Mouse (Mus musculus) brain, adult 2 months (tissue): ENCODE measurements at regions not wholly inside any gene's neighbourhood (a gene's known extent, or its start where the extent isn't known, plus 50 kb on each side); places are given as distances from the start of the nearest gene placed in this dataset.

Source experiments
- DNase-seq: peaks from one replicate; pipeline ENCODE4 v3.0.0; 2011; ENCODE audit warnings: low read depth, low spot score

DNA sequence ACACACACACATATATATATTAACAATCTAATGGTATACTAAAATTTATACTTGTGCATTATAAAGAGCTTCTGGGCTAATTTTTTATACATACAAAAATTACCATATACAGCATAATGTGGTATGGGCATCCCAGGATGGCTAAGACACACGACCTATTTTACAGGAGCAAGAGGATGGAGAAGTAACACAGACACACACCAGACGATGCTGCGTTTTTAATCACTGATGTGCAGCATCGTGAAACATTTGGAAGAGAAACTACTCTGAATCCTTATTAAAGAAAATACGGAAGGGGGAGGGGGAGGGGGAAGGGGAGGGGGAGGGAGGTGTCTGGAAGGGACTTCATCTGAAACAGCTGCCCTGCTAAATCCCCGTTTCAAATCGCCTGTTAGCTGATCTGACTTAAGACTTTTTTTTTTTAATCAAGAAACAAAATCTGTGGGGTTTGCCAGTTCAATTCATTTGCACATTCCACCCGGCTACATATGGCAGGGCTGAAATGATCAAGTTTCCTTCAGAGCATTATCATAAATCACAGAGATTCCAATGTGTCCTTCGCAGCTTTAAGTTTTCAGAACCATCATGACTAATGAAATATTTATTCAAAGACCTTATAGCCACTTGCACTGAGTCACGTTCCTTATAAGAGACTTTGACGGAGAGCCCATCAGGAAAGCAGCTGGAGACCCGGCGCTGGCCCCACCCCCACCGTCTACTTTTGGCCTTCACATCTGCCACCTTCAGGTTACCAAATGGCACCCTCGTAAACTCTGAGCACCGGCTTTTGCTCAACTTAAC lies 89.4 kb upstream of the Rnd3 start:
- peak; percentile 10 for DNase-seq

DNA sequence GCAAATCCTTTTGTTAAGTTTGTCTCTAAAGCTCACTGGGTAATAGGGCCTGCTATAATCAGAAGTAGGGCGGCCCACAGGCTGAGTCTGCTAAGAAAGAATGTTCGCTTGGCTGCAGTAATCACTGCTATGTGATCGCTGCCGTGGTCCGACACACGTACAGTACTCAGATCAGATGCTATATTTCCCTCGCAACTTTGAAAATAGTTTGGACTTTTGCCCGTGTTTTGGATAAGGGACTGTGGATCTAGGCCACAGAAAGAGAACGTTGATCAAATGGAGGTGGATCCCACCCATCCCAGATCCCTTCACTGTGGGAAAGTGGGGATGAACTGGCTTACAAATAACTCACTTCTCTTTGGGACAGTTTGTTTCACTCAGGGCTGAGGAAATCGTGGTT lies 88.5 kb upstream of the Rnd3 start:
- no peak for DNase-seq

DNA sequence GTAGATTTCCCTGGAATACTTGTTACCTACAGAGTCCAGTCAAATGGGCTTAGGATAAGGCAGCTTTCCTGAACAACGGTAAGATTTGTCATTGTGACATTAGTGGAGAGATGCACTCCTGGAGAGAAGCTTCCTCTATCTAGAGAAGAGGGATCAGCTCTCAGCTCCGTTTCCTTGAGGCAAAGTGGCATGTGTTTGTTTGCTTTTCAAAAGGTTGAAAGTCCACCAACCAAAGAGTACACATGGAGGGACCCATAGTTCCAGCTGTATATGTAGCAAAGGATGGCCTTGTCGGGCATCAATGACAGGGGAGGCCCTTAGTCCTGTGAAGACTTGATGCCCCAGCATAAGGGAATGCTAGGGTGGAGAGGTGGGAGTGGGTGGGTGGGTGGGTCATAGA lies 87.9 kb upstream of the Rnd3 start:
- DNase-seq = no peak

DNA sequence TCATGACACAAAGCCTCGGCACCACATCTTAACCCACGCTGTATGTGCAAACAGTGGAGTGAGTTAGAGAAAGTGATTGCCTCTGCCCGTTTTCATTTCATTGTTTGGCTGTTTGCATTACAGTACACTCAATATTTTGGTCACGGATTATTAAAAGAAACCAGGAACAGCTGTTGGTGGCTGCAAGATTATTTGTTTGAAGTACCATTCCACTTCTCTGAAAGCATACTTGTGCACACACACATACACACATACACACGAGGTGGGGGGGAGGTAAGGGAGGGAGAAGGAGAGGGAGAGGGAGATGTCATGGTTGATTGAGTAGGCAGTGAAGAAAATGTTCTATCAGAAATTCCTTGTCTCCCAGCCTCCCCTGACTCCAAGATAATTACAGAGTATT lies 85.5 kb upstream of the Rnd3 start:
- no peak for DNase-seq

DNA sequence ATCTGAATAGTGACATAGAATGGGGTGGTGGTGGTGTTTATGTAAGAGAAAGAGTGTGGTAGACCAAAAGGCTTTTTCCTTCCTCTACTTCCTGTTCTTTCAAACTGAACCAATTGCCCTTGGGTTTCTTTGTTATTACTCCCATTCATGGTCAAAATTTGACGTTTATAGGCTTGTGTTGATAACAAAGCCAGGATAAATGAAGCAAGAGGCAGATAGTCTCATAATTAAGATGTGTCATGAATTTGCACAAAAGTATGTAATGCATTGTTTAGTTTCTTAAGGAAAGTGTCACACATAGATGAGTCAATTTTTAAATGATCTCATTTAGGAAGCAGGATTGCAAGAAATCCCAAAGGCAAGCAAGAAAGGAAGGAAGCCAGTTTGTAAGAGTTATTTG lies 73.9 kb upstream of the Rnd3 start:
- DNase-seq = no peak

GRCm38 (mm10) chr2:51219714-51220113 lies 70.8 kb upstream of the Rnd3 start:
- DNase-seq = no peak

GRCm38 (mm10) chr2:51207150-51208022 lies 58.5 kb upstream of the Rnd3 start:
- no peak for DNase-seq

DNA sequence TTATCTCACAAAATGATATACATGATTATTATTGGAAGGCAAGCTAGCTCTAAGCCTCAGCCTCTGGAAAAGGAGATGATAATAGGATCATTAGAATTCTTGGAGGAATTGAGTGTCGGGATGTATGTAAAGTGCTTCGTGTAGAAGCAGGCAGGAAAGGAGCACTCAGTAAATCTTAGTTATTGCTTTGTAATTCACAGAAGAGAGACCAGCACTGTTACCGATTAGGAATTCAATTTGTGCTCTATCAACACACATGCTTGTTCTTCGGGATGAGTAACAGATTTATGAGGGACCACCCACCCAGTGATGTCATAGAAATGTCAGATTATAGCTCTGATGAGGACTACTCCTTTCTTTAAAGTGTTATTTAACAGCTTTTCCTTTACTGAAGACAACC lies 57.4 kb upstream of the Rnd3 start:
- DNase-seq = no peak
